Mouse (Mus musculus) thymus, adult 2 months (tissue): ENCODE results near the gene Baiap2.

Experiments used
- CTCF ChIP-seq: fragments of 200-500 bp; IDR thresholded peaks from 2 replicates; pipeline ENCODE4 v1.5.1; 2012; ENCODE audit warnings: mild to moderate bottlenecking, control low read depth, low read length, moderate library complexity, borderline replicate concordance; ENCODE audit not compliant: control insufficient read depth, poor library complexity, insufficient read depth; ENCODE audit errors: extremely low read depth
- POLR2A ChIP-seq: fragments of 200-500 bp; IDR thresholded peaks from 2 replicates; pipeline ENCODE4 v1.6.1; 2012; ENCODE audit warnings: mild to moderate bottlenecking, low read length, control low read depth, moderate library complexity; ENCODE audit not compliant: control insufficient read depth, poor library complexity, insufficient read depth; ENCODE audit errors: extremely low read depth

GRCm38 (mm10) chr11:120045341-120045740, 102.8 kb downstream of the Baiap2 start:
- TF ChIP-seq CTCF (no peak), POLR2A (no peak)
